Mouse (Mus musculus) naive thymus-derived CD4-positive, alpha-beta T cell, adult 5 months (primary cell): Measurements from ENCODE around the gene Herc3. TPM values are rescaled to one million over a fixed set of nuclear protein-coding genes. Genes with fewer than 3 reads are reported as not detected.

Experiments used
- polyA plus RNA-seq: library from polyadenylated mRNA; unstranded; fragments of 100-300 nt; shearing (Covaris generic); gene quantifications from one replicate; pipeline ENCODE4 v1.2.1, GENCODE M21; 2017

Gene Herc3
- 129 TPM for polyA plus RNA-seq

DNA sequence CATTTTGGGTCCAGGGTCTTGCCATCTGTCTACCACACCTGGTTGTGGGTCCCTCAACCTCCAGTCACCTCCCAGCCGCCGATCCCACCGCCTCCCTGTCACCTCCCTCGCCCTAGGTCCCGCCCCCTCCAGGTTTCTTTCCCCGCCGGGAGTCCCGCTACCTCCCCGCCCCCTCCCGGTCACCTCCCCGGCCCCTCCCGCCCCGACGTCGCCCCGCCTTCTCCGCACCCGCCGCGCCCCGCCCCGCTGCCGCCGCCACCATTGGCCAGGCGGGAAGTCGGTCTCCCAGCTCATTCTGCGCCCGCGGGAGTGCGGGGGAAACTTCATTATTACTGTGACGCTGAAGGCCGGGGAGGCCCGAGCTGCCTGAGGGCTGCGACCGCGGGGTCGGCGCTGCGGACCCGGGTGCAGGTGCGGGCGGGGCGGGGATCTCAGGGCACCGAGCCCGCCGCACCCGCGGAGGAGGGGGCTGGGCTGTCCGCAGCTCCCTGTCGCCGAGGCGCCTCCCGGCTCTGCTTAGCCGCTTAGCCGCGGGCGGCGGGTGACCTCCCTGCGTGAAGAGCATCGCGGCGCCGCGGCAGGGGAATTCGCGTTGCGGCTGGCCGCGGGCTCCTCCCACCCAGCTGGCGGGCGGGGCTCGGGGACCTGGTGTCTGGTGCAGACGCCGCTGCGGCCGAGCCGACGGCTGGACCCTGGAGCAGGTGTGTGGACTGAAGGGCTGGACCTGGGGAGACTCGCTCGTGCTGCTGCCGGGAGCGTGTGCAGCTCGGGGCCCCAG, at the start of gene Herc3:
Gene Herc3 (plus strand): TSS at position 234 of the 778 bp plus-strand sequence.

GRCm38 (mm10) chr6:58906852-58907261, 75.6 kb downstream of the Herc3 start, which contains the start of gene Nap1l5:
Gene Nap1l5, minus strand, starts transcription at chr6:58907076.

Other genes with a start within 250 kb of the Herc3 start
- gene Abcg2, start 246.9 kb upstream of the Herc3 start, polyA plus RNA-seq = 22.5 TPM
- 0.68 TPM for gene Nap1l5, start 75.6 kb downstream of the Herc3 start, polyA plus RNA-seq
- 0.62 TPM for gene Fam13a, start 193.1 kb downstream of the Herc3 start, polyA plus RNA-seq